Mouse (Mus musculus) cerebellum, adult 2 months (tissue): ENCODE results near the gene Nfatc2.

Experiments used
- CTCF ChIP-seq: fragments of 200-500 bp; IDR thresholded peaks from 2 replicates; pipeline ENCODE4 v1.5.1; 2011; ENCODE audit warnings: low read depth, mild to moderate bottlenecking, control low read depth, low read length, moderate library complexity, borderline replicate concordance; ENCODE audit not compliant: insufficient read depth
- POLR2A ChIP-seq: fragments of 200-500 bp; IDR thresholded peaks from 2 replicates; pipeline ENCODE4 v1.6.1; 2011; ENCODE audit warnings: low read length, control low read depth, borderline replicate concordance; ENCODE audit not compliant: insufficient read depth

DNA sequence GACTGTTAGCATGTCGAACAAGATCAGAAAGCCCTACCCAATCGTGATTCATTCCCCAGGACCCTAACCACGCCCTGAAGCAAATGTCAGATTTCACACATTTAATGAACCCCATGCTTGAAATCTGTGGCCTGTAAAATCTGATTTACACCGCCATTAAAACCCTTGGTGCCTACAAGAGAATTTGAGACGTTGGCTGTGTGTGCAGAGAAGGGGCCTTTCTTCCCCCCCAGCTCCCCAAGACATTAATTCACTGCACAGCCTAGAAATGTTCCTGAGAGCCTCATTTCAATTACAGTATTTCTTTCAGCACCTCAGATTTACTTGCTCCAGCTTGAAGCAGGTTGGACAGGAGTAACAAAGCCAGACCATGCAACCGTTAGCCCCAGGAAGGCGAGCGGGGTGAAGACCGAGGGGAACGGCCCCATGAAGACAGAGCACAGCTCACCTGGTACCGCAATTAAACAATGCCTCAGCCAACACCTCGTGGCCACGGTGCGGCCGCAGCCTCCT lies 16.8 kb upstream of the Nfatc2 start:
- no peak for TF ChIP-seq POLR2A
- no peak for TF ChIP-seq CTCF
